Mouse (Mus musculus): ENCODE results near the gene 4930518I15Rik. TPM values are rescaled to one million over a fixed set of nuclear protein-coding genes. Genes with fewer than 3 reads are reported as not detected.

4930518I15Rik gene
- polyA plus RNA-seq, 1 experiment: 2.7 TPM

GRCm38 (mm10) chr2:156809579-156809978, 48.2 kb downstream of the 4930518I15Rik start:
- Histone ChIP-seq H3K27ac (ENCODE audit: control insufficient read depth, insufficient read depth, low read depth, low read length, poor library complexity) (no peak overlapping the region), H3K4me1 (ENCODE audit: control insufficient read depth, insufficient read depth, low read length) (no peaks in the 10 kb centered on the region; the same call in 1 of the 2 replicates), H3K4me3 (replicated peaks; ENCODE audit: control insufficient read depth, low read depth, low read length) (no peak overlapping the region)
- WGBS: 0% methylated on average over 2 of the region's 2 CpGs
- no peak for TF ChIP-seq POLR2A (IDR thresholded peaks at IDR 0.05; ENCODE audit: borderline replicate concordance, control insufficient read depth, low read depth, low read length)
- peak; percentile 41; the same call in 1 of the 2 replicates for TF ChIP-seq CTCF (IDR thresholded peaks at IDR 0.05; ENCODE audit: control insufficient read depth, insufficient read depth, low read length)

DNA sequence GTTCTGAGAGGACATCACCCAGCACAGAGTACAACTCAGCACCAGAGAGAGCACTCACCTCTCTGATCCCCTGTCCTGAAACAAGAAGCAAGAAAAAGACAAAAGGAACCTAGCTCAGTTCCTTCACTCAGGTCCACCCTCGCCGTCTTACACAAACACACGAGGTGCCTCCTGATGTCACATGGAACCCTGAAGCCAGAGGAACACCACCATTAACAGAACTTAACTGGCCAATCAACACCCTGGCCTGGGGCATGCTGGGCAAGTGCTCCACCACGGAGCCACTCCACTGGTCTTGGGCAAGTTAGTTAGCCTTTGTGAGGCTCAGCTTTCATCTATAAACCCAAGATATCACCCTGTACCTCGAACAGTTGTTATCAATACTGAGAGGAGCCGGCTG, 50.9 kb downstream of the 4930518I15Rik start:
- no peak for TF ChIP-seq CTCF (IDR thresholded peaks at IDR 0.05; ENCODE audit: control insufficient read depth, insufficient read depth, low read length)
- TF ChIP-seq POLR2A (IDR thresholded peaks at IDR 0.05; ENCODE audit: borderline replicate concordance, control insufficient read depth, low read depth, low read length): no peak
- H3K4me3 ChIP-seq (replicated peaks; ENCODE audit: control insufficient read depth, low read depth, low read length): no peak overlapping the region
- H3K27ac ChIP-seq (ENCODE audit: control insufficient read depth, insufficient read depth, low read depth, low read length, poor library complexity): no peak overlapping the region
- WGBS: 71% methylated on average over 6 of the region's 6 CpGs
- H3K4me1 ChIP-seq (ENCODE audit: control insufficient read depth, insufficient read depth, low read length): no peaks in the 10 kb centered on the region; the same call in 1 of the 2 replicates

Other genes with a start within 250 kb of the 4930518I15Rik start
- gene Dlgap4, start 244.2 kb downstream of the 4930518I15Rik start, polyA plus RNA-seq (2011; ENCODE audit: insufficient read depth, insufficient read length, low replicate concordance, missing spikeins): 22.3 and 63.5 TPM in 2 replicates
- 59.5 and 110 TPM in 2 replicates for gene Myl9, start 82.5 kb downstream of the 4930518I15Rik start, polyA plus RNA-seq (2011; ENCODE audit: insufficient read depth, insufficient read length, low replicate concordance, missing spikeins)
- 3.1 and 5.5 TPM in 2 replicates for gene Tgif2, start 17.9 kb downstream of the 4930518I15Rik start, polyA plus RNA-seq (2011; ENCODE audit: insufficient read depth, insufficient read length, low replicate concordance, missing spikeins)
- gene Rab5if, start 5.2 kb upstream of the 4930518I15Rik start, polyA plus RNA-seq (2011; ENCODE audit: insufficient read depth, insufficient read length, low replicate concordance, missing spikeins): 55.4 and 82.3 TPM in 2 replicates
- 1.8 and 6.7 TPM in 2 replicates for gene Sla2, start 29.2 kb upstream of the 4930518I15Rik start, polyA plus RNA-seq (2011; ENCODE audit: insufficient read depth, insufficient read length, low replicate concordance, missing spikeins)
- 11.3 and 17.1 TPM in 2 replicates for gene Ndrg3, start 134.1 kb upstream of the 4930518I15Rik start, polyA plus RNA-seq (2011; ENCODE audit: insufficient read depth, insufficient read length, low replicate concordance, missing spikeins)
- 13.9 and 17.2 TPM in 2 replicates for gene Dsn1, start 149.2 kb upstream of the 4930518I15Rik start, polyA plus RNA-seq (2011; ENCODE audit: insufficient read depth, insufficient read length, low replicate concordance, missing spikeins)
- gene Soga1, start 221.3 kb upstream of the 4930518I15Rik start, polyA plus RNA-seq (2011; ENCODE audit: insufficient read depth, insufficient read length, low replicate concordance, missing spikeins): 3.0 and 5.0 TPM in 2 replicates
- gene Tldc2, start 229.1 kb upstream of the 4930518I15Rik start, polyA plus RNA-seq (2011; ENCODE audit: insufficient read depth, insufficient read length, low replicate concordance, missing spikeins): not detected in 2 replicates